Mouse (Mus musculus) heart, adult 11 months (tissue): ENCODE measurements at regions not wholly inside any gene's neighbourhood (a gene's known extent, or its start where the extent isn't known, plus 50 kb on each side); places are given as distances from the start of the nearest gene placed in this dataset.
"Not testable (repeated sequence)": the region's sequence is repeated elsewhere in the genome, so short reads cannot be mapped to it uniquely, and the experiment has no call there.

Source experiments
- DNase-seq: peaks from one replicate; pipeline ENCODE4 v3.0.0; 2022

DNA sequence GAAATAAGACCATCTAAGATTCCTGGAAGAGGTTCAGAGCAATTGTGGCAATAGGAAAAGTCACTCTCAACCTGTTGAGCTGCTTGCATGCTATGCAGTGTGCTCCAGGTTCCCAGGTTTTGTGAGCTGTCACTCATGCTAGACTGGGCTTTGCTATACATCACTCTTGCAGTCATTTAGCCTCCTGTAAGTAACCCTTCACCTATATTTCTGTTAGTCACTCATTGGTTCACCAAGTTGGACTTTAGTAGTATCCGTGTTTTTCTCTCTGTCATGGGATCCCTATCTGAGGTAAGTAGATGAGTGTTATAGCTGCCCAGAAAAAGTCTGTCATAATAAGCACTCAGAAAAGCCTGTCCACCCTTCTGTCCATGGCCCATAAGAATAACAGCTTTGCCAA, 332.3 kb upstream of the Tbl1xr1 start:
- no peak for DNase-seq

DNA sequence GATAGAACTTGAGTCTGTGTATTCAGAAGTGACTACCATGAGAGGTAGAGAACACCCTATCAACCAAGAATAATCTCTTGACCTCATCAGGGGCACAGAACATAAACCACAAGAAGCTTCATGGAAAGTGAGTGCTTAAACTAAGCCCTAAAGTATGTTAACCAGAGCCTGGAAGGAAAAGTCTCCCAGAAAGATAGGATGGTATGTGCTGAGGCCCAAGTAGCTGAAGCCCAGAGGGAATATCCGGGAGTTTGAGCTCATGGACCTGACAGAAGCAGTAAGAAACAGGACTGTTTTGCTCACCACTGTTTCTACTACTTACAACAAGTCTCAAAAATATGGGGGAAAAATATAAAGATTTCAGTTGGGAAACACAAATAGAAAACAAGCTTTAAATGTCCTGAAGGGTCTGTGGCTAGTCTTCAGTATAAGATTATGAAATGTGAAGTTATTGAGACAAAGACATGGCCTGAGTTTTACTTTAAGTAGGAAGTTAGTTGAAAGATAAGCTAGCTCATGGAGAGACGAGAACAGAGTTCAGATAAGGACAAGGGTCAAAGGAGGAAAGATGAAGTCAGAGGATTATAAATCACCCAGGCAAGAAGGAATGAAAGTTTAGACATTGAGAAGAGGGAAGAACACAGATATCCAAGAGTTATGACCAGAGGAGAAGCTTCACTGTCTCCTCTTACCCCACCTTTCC, 315.8 kb upstream of the Tbl1xr1 start:
- peak; percentile 55 for DNase-seq

DNA sequence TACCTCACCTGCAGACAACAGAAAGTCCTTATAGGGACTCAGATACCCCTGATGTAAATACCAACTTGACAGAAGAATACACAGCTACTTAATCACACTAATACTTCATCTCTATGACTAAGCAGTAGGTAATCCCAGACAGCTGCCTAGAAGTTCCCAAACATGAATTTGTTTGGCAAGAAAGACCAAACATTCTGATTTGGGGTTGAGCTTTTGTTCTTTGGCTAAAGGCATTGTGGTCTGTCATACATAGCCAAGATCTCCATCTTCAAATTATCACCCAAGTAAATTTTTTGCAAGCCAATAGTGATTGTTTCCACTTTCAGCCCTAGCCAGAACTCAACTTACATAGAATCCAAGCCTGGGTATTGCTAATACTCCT, 315.2 kb upstream of the Tbl1xr1 start:
- DNase-seq = no peak

DNA sequence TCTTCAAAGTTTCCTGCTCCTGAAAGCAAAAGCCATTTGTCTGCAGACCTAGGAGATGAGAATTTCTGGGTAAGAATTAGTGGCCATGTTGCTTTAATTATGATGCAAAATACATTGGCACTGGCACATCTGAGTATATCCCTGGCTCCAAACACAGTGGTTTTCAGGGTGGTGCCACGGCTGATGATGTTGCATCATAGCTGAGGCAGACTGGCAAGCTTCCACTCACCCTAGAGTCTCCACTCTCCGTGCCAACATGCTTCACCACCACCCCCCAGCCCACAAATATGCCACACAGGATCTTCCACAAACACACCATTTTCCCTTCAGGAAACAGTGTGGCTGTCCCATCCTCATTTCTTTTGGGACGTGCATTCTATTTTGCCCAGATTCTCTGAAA, 314.5 kb upstream of the Tbl1xr1 start:
- peak; percentile 88 for DNase-seq

DNA sequence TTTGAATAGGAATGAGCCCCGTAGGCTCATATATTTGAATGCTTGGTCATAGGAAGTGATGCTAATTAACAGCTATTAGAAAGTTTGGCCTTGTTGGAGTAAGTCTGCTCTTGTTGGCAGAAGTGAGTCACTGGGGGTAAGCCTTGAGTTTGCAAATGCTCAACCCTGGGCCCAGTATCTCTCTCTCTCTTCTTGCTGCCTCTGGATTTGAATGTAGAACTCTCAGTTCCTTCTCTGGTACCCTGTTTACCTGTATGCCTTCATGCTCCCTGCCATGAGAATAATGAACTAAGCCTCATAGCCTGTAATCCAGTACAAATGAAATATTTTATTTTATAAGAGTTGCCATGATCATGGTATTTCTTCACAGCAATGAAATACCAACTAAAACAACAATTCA, 308.4 kb upstream of the Tbl1xr1 start:
- no peak for DNase-seq

DNA sequence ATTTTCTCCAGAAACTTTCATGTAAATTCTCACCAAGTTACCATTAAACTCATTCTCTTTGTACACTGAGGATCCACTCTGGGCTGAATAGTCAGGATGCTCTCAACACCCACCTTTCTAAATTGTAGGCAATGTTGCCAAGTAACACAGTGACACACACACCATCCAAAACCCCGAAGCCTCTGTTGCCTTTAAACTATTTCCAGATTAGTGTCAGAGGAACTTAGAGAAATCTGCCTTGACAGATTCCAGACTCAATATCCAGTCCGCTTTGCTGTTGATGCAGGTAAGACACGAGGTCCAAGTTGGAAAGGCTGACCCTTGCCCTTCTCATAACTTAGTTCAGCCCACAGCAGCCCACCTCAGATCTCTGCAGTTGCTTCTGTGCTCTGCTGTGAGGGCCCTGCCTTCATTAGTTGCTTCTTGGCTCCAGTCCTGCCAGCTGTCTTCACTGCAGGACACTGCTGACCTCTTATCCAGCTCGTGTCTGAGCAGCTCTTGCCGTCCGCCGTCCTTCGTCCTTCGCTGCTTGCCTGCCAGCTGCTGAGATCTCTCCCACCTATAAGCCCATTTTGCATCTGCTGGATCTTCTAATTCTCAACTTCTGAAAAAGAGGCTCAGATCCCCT, 306.4 kb upstream of the Tbl1xr1 start:
- peak; percentile 90 for DNase-seq

DNA sequence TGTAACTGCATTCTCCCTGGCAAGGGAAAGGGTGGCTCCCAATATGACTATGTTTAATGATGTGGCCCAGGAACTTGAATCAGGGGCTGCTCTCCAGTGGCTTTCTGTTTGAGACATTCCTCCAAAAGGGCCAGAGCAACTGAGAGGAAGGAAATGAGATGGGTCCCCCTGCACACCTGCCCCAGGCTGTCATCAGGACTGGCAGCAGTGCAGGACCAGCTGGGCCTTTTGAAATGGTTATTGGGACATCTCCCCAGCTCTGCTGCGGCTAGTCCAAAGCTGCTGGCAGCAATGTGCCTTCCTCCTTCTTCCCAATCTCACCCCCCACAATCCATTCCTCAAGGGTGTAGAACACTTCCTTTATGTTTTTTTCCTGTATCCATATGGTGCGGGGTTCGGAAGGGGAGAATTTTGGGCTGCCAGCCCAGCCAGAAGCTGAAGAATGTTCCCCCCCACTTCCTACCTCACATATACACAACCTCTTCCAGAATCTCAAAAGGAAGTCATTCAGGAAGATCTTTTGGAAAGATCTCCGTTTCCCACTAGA, 304.6 kb upstream of the Tbl1xr1 start:
- DNase-seq = no peak

DNA sequence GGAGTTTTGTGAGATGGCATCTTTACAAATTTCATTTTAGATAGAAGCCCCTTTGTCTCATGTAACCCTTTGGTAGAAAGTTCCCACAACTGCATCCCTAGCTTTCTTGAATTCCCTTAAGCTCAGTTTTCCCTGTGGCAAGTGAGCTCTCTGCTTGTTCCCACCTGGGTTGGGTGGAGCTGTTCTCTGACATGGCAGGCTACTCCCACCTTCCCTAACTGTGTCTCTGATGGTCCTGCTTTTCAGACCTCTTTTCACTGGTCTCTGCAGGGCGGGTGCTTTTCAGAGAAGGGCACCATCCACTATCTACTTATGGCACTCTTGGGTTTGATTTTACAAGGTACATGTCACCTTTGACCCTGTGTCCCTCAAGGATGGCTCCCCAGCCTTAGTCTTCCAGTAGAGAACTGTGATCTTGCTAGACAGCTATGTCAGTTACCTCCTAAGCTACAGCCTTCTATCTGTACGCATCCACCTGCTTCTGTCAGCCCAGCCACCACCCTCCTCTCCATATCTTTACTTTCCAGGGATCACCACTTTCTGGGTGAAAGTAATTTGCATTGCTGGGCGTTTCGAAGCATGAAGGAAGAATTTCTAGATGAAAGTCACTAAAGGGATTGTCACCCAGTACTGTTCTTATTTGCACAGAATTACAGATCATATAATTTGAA, 302.1 kb upstream of the Tbl1xr1 start:
- no peak for DNase-seq

DNA sequence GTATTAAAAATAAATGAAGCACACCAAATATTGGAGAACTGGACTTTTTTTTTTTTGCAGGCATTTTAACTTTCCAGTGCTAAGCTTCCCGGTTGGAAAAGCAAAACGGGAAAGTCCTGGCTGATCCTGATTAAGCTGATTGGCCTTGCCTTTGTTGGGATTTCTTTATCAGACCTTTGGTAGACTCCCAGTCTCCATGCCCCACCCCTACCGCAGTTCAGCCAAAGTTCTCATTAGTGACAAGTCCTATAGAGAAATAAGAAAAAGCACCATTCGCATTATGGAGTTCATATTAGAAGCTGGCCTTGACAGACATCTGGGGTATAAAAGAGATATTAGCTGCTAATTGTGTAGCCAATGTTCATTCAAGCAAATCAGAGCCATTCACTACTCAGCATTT, 297.7 kb upstream of the Tbl1xr1 start:
- no peak for DNase-seq

DNA sequence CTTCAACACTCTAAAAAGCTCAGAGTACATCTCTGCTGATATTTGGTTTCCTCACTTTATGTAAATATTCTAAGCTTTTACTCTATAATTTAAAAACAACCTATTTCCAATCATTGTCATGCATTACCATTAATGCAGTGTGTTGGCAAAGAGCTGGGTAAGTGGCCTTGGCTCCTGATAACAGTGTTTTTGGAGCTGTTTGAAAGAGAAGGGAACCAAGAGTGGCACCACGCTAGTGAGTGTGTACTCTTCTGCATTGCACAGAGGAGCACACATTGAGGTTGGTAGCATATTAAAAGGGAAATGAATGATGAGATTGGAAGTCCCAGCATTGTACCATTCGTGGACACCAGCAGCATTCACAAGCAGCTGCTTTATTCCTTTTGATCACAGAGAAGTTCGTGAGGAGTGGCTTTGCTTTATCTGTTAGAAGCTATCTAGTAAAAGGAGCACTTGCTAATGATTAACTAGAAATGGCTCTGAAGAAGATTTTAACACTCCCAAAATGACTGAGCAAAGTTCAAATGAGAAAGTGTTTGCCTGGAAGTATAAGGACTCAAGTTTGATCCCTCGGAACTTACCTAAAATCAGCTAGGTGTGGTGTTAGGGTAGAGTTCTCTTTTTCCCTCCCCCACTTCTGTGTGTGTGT, 284.3 kb upstream of the Tbl1xr1 start:
- no peak for DNase-seq

DNA sequence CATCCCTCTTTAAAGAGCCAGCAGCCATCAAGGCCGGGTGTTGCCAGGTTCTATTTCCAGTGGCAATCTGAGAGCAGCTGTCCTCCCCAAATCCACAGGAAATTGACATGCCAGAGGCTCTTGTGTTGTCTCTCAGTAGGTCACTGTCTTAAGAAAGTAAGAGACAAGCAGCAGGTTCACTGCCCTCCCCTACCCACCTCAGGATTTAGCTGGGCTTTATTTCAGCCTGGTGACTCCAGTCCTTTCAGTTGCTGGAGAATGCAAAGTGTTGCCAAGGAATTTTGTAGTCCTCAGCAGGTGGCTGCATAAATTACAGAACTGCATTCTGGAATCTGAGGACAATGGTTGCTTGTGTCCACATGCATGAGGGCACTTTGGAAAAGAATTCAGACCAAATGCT, 278.3 kb upstream of the Tbl1xr1 start:
- DNase-seq = no peak

DNA sequence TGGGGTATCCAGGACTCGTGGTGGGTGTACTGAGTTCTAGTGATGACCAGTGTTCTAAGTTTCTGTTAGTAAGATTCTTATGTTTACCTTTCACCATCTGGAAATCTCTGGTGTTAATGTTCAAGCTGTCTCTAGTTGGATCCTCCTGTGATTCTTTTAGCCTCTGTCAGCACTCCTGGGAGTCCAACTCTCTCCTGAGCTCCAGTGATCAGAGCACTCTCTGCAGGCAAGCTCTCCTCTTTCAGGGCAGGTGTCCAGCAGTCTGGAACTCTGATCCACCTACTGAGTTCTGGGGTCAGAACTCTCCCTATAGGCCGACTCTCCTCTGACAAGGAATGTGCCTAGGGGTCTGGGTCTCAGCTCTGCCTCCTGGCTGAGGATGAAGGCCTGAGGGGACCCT, 272.6 kb upstream of the Tbl1xr1 start:
- not testable (repeated sequence) for DNase-seq

DNA sequence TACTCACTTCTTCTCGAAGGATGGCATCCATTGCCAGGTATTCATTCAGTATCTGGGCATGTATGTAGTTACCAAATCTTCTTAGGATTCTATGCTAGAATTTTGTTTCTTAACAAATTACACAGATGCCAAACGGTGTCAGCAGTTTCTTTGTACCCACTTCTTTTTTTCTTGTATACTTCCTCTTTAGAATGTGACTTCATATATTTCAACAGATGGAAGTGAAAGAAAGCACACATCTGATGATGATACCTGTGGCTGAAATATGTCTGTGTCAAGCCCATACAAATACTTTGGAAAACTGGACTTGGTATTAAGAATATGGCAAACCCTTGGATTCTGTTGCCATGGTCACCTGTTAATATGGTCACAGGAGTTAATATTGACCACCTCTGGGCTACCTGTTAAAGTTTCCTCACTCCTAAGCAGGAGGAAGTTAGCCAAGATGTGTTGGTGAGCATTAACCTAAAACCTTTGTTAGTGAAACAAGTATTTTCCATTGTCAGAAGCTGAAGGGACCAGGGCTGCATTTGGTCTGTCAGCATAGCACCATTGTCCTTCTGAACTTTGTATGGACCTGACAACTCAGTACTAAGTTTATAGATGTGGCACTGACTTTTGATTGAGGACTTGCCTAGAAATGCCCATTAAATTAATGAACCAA, 269.8 kb upstream of the Tbl1xr1 start:
- DNase-seq = no peak

DNA sequence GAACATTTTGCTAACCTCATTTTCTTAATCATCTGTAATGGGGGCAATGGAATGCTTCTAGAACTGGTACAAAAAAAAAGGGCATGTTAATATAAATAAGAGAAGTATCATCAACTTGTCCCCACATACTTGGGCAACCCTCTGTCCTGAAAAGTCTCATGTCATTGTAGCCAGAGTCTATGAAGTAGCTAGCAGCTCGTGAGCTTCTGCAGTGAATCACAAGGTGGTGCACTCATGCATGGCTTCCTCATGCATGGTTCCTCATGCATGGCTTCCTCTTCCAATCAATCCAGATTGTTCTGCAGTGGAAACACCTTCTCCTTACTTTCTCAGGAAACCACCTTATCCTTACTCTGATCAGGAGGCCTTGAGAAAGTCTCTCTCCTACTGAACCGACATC, 267.9 kb upstream of the Tbl1xr1 start:
- no peak for DNase-seq

DNA sequence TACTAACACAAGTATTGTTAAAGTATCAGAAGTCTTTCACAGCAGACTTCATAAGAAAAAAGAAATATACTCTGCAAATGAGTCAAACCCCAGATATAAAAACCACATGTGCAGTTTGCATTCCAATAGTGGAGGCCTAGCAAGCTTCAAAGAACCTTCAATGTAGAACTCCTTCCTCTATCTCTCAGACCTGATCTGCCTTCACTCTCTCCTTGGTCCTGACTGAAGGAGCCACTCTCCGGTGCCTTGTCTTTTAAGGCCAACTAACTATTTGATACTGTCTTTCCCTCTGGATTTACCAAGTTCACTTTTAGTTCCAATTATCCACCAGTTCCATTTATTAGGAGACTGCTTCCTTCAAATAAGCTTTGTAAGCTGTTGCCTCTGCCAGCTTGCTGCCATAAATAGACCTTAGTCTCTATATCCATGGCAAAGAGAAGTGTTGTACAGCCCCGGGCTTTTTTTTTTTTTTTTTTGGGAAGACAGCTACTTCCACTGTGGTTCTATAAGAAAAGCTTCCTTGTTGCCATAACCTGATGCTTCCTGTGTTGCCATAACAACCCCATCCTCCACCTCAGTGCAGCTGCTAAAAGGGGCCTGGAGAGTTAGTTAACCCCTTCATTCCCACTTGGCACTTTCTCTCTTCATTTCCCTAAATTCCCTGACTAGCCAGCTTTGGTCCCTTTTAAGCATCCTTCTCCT, 266.5 kb upstream of the Tbl1xr1 start:
- no peak for DNase-seq

DNA sequence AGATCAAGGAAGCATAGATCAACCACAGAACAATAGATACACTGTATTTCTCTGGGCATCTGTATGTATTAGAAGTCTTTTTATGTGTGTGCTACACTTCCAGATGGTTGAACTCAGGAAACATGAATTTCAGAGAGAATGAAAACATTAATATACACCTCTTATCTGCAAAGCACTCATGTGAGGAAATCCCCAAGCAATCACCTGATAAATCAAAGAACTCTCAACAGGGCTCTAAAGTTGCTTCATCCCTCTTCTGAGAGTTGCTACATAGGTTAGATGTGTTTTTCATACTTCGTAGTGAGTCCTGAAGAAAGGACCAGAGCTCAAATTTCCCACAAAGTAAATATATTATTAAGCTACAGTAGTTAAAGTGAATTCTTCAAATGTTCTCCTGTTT, 263.1 kb upstream of the Tbl1xr1 start:
- DNase-seq = no peak

DNA sequence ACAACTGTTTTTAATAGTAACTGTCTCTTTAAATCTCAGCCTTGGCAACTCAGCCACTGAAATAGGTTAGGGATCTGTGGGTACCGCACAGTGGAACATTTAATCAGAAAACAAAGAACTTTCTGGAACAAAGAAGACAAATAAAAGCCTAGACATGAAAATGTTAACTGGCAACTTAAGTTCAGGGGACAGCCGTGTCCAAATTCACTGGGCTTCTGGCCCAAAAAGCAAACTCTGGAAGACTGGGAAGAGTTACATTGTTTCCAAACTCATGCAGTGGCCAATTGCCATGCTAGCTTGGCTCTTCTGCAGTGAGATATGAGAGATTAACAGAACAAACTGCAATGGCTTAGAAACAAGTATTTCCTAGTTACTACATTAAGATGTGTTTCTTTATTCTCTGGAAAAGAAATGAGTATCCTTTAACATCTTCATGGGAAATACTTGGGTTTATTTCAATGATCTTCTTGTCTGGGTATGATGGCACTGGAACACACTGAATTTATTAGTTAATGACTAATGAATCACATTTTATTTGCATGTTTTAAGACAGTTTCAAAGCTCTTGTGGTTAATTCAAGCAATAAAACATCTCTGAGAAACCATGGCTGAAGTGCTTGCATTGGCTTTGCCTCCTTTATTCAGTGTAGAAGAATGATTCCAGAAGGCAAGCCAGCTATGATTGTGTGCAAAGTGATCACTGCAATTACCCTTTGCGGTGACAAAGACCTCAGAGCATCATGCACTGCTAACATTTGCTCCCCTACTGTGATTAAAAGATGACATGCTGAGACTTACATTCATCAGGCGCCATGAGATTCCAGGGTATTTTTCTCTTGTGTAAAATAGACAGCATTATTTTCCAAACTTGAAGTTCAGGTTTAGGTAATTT, 259.2 kb upstream of the Tbl1xr1 start:
- peak; percentile 97 for DNase-seq

DNA sequence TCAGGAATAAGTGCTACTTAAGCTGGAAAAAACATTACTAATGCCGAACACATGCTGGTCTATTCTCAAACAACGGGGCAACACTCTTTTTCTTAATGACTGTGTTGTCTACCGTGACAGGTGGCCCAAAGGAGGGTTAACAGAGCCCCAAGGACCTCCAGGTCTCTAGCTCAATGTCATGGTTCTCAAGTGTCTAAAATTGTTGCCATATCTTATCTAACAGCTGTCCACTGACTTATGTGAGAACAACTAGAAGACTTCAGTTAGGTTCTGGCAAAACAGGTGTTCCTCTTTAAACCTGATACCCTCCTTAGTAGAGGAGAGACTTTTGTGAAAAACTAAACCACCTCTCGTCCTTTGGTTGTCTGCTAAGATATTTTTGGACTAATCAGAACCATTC, 257.4 kb upstream of the Tbl1xr1 start:
- DNase-seq = no peak

DNA sequence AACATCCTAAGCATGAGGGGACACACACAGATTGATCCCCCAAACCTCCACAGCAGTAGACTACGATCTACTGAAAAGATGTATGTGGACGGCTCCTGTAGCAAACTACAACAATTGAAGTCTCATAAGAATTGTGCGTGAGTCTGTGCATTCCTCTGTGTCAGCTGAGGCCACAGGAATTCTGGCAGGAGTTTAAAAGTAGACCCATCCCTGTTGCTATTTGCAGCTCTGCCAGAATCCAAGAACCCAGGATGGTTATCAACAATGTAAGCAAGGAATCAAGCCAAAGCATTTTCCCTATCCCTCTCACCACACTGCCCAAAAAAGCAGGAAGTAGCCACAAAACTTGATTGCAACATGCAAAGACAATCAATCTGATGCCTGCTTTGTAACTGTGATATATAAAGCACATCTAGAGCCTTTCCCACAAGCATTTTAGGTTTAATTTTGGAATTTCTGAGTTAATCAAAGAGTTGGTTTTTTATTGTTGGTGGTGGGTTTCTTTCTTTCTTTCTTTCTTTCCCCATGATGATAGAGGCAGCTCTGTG, 256.3 kb upstream of the Tbl1xr1 start:
- DNase-seq = peak; percentile 90

DNA sequence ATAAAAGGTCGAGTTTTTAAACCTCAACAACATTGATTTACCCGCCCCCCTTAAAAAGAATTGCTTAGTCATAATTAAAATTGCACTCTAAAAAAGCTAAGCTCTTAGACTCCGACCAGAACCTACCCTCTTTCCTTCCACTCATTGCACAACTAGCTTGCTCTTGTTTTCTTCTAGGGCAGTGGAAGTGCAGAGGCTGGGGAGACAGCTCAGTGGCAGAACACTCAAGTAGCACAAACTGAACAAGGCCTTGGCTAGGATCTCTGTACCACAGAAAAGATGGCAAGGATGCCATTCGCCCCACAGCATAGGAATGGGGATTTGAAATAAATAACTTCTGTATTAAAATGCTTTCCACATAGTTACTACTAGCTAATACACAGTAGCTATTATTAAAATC, 253.8 kb upstream of the Tbl1xr1 start:
- peak; percentile 68 for DNase-seq

DNA sequence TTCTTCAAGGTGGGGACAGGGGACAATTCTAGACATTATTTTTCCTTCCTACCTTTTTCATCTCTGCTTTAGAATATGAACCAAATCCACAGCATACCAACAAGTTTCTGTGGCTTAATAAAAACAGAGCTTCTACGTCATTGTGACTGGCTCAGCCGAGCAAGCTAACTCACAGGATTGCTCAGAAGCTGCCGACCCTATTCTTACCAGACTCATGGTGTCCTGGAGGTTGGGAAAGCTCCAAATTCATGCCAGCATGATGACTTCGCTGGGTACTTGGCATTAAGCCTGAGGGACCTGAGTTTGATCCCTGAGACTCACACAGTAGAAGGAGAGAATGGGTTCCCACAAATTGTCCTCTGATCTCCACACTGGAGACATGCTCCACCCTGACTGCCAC, 253.1 kb upstream of the Tbl1xr1 start:
- DNase-seq = peak; percentile 80
